Mouse (Mus musculus): Measurements from ENCODE around the gene Mertk.

- TF ChIP-seq CTCF (IDR thresholded peaks at IDR 0.05; ENCODE audit: low read depth) (no peak), EP300 (IDR thresholded peaks at IDR 0.05; ENCODE audit: low read depth) (0 out of 2 replicates have a peak, but pooled peaks have one; percentile 22)
Measured at GRCm38 (mm10) chr2:128812761-128813160, 114.0 kb downstream of the Mertk start.

Measured in liver, postnatal 0 days (tissue).